Mouse (Mus musculus): Measurements from ENCODE around the gene Skida1. TPM values are rescaled to one million over a fixed set of nuclear protein-coding genes. Genes with fewer than 3 reads are reported as not detected.

Gene Skida1
- polyA plus RNA-seq, 1 experiment: 0.06 TPM

DNA sequence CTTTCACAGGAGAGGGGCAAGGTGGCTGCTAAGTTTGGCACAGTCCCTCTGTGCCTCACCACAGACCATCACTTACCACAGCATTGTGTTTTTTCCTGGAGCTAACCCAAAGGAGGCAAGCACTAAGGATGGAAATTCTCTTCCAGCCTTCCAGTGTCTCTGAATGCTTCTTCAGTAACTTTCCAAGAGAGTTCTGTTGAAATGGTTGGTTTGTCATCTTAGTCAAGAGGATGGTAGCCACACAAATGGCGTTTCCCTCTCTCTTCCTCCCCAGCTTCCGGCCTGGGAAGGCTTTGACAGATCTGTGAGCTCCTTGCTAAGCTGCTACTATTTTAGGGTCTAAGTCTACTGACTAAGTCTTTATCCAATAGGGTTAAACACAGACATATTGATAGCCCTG is 11.4 kb downstream of the Skida1 start, which contains the start of gene A930004D18Rik:
Gene A930004D18Rik, minus strand, starts transcription at position 247 of the 400 bp plus-strand sequence.
- H3K27ac ChIP-seq (ENCODE audit: control insufficient read depth, insufficient read depth, low read depth, low read length): no peak within 1 kb of the TSS

DNA sequence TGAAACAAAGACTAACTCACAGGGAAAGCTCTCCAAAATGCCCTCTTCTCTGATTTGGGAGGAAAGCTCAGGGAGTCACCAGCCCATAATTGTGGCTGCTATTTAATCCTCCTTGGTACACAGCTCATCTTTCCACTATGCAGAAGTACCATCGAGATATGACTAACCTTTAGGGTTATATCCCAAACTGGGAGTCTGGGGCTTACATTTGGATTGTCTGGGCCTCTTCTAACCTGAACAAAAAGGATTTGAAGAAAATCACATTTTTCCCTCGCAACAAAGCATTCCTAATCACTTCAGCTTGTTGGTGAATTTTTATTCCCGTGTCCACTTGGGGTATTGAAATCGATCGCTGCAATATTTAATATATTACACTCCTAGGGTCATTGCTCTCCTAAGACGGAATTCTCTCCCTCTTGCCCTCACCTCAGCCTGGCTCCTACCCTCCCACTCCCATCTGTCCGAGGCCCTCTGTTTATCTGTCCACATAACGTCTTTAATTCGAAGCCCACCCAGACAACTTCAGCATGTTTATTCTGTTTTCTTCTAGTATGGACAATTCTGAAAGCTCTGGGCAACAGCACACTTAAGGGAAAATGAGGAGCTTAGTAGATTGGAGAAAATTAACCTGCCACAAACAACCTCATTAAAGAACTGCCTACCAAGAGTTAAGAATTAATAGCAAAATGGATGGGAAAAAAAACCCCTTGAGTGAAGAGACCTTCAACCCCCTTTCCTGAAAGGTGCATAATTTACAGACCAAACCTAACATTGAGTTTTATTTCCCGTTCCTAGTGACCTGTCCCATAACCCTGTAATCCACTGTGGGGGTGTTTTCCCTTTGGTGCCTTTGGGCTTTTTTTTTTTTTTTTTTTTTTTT is 14.2 kb downstream of the Skida1 start:
- Histone ChIP-seq H3K27me3 (ENCODE audit: control insufficient read depth, insufficient read depth, low read length) (peaks cover 4% of the 10 kb centered on the region; the same call in 1 of the 2 replicates), H3K4me1 (ENCODE audit: control insufficient read depth, insufficient read depth, low read length) (peaks cover 12% of the 10 kb centered on the region), H3K36me3 (ENCODE audit: control insufficient read depth, insufficient read depth, low read length) (no peaks in the 10 kb centered on the region), H3K4me3 (ENCODE audit: control insufficient read depth, low read depth, low read length) (no peak overlapping the region), H3K27ac (ENCODE audit: control insufficient read depth, insufficient read depth, low read depth, low read length) (no peak overlapping the region)
- TF ChIP-seq CTCF (IDR thresholded peaks at IDR 0.05; ENCODE audit: control insufficient read depth, insufficient read depth, insufficient replicate concordance, low read depth, low read length) (no peak), POLR2A (IDR thresholded peaks at IDR 0.05; ENCODE audit: control insufficient read depth, low read depth, low read length) (no peak)

More for the DNA sequence above, 11.4 kb downstream of the Skida1 start, which contains the start of gene A930004D18Rik:
- H3K4me3 ChIP-seq (ENCODE audit: control insufficient read depth, low read depth, low read length): no peak within 1 kb of the TSS
- H3K27me3 ChIP-seq (ENCODE audit: control insufficient read depth, insufficient read depth, low read length): peaks cover 5% of the 10 kb centered on the region
- peaks cover 22% of the 10 kb centered on the region for H3K4me1 ChIP-seq (ENCODE audit: control insufficient read depth, insufficient read depth, low read length)
- no peaks in the 10 kb centered on the region for H3K36me3 ChIP-seq (ENCODE audit: control insufficient read depth, insufficient read depth, low read length)
- no peak for TF ChIP-seq CTCF (IDR thresholded peaks at IDR 0.05; ENCODE audit: control insufficient read depth, insufficient read depth, insufficient replicate concordance, low read depth, low read length)
- TF ChIP-seq POLR2A (IDR thresholded peaks at IDR 0.05; ENCODE audit: control insufficient read depth, low read depth, low read length): no peak

DNA sequence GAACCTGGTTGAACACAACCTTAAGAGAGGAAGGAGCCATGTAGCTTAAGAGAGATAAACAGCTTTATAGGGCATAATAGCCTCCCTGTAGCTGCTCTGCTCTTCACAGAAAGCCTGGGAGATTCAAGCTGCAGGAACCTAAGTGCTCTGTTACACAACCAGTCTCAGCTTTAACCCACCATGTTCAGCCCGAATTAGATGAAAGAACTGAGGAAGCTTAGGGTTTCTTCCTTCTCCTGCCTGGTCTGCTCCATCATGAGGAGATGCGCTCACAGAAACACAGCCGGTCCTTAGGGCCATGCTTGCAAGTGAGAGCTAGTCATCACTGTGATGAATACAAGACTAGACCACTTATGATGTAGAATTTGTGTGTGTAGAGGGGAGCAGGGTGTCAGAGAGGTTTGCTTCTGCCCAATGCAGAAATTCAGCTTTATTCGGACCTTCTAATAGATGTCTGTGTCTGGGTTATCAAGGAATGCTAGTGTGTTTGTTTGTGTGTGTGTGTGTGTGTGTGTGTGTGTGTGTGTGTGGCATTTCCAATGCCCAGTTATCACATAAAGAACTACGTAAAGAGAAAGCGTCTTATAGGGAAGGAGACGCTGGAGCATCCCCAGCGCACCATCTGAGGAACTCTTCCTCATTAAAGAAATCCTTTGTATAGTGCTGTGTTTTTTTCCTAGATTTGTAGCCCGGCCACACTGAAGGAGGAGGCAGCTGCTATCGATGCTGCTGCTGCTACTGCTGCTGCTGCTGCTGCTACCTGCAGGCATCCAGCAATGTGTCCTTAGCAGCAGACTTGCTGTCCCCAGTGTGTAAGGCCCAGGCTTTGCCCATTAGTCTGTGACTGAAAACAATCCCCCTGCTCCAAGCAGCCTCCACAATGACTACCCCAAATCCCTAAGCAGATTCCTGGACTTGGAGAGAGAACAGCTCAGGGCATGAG is 15.4 kb downstream of the Skida1 start:
- Histone ChIP-seq H3K27ac (ENCODE audit: control insufficient read depth, insufficient read depth, low read depth, low read length) (no peak overlapping the region), H3K4me3 (ENCODE audit: control insufficient read depth, low read depth, low read length) (no peak overlapping the region), H3K4me1 (ENCODE audit: control insufficient read depth, insufficient read depth, low read length) (peaks cover 11% of the 10 kb centered on the region)

DNA sequence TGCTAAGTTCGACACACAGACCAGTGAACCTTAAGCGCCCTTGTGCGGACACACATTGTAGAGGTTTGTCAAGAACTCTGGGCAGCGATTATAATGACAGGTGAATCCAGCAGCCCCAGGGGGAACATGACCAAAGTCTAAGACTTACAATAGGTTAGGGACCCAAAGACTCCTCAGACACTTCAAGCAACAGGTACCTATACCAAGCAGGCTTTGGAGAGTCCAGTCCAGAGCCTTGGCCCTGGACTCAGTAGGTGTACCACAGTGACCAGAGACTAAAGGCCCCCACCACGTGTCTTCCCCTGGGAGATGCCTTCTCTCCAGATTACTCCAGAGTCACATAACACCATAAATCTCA is 16.3 kb downstream of the Skida1 start:
- TF ChIP-seq CTCF (IDR thresholded peaks at IDR 0.05; ENCODE audit: control insufficient read depth, insufficient read depth, insufficient replicate concordance, low read depth, low read length) (no peak), POLR2A (IDR thresholded peaks at IDR 0.05; ENCODE audit: control insufficient read depth, low read depth, low read length) (no peak)
- Histone ChIP-seq H3K4me1 (ENCODE audit: control insufficient read depth, insufficient read depth, low read length) (peaks cover 13% of the 10 kb centered on the region), H3K27me3 (ENCODE audit: control insufficient read depth, insufficient read depth, low read length) (no peaks in the 10 kb centered on the region; the same call in 1 of the 2 replicates), H3K36me3 (ENCODE audit: control insufficient read depth, insufficient read depth, low read length) (no peaks in the 10 kb centered on the region), H3K4me3 (ENCODE audit: control insufficient read depth, low read depth, low read length) (no peak overlapping the region), H3K27ac (ENCODE audit: control insufficient read depth, insufficient read depth, low read depth, low read length) (no peak overlapping the region)

More for the DNA sequence above, 15.4 kb downstream of the Skida1 start:
- Histone ChIP-seq H3K36me3 (ENCODE audit: control insufficient read depth, insufficient read depth, low read length) (no peaks in the 10 kb centered on the region), H3K27me3 (ENCODE audit: control insufficient read depth, insufficient read depth, low read length) (no peaks in the 10 kb centered on the region; the same call in 1 of the 2 replicates)
- no peak for TF ChIP-seq POLR2A (IDR thresholded peaks at IDR 0.05; ENCODE audit: control insufficient read depth, low read depth, low read length)
- TF ChIP-seq CTCF (IDR thresholded peaks at IDR 0.05; ENCODE audit: control insufficient read depth, insufficient read depth, insufficient replicate concordance, low read depth, low read length): no peak

DNA sequence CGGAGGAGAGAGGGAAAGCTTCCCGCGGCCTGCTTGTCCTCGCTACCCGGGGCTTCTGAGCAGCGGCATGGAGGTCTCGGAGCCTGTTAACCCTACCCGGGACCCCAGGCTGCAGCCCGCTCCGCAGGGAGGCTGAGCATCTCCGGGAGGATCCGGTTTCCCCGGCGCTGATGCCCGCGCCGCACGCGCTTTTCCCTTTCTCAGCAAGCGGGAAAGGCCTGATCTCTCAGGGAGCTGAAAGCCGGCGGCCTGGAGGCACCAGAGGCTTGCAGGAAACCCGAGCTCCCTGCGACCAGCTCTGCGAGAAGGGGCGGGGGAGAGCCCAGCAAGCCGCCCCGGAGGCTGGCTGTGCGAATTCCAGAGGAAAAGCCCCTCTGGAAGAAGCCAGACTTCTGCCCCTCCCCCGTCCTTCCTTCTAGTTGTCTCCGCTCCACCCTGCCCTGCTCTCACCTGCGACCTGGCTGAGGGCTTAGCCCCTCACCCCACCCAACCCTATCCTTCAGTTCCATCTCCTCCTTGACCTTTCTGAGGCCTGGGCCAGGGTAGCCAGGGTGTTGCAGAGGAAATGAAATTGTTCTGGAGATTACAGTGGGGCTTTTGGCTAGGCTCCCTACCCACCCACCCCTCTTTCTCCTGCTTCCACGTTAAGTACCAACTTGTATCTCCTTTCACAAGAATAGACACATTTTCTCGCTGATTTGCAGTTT is 16.9 kb downstream of the Skida1 start:
- Histone ChIP-seq H3K36me3 (ENCODE audit: control insufficient read depth, insufficient read depth, low read length) (no peaks in the 10 kb centered on the region), H3K4me1 (ENCODE audit: control insufficient read depth, insufficient read depth, low read length) (peaks cover 13% of the 10 kb centered on the region), H3K27ac (ENCODE audit: control insufficient read depth, insufficient read depth, low read depth, low read length) (no peak overlapping the region), H3K4me3 (ENCODE audit: control insufficient read depth, low read depth, low read length) (peak overlapping the region; percentile 44), H3K27me3 (ENCODE audit: control insufficient read depth, insufficient read depth, low read length) (no peaks in the 10 kb centered on the region; the same call in 1 of the 2 replicates)
- no peak for TF ChIP-seq POLR2A (IDR thresholded peaks at IDR 0.05; ENCODE audit: control insufficient read depth, low read depth, low read length)
- no peak for TF ChIP-seq CTCF (IDR thresholded peaks at IDR 0.05; ENCODE audit: control insufficient read depth, insufficient read depth, insufficient replicate concordance, low read depth, low read length)

DNA sequence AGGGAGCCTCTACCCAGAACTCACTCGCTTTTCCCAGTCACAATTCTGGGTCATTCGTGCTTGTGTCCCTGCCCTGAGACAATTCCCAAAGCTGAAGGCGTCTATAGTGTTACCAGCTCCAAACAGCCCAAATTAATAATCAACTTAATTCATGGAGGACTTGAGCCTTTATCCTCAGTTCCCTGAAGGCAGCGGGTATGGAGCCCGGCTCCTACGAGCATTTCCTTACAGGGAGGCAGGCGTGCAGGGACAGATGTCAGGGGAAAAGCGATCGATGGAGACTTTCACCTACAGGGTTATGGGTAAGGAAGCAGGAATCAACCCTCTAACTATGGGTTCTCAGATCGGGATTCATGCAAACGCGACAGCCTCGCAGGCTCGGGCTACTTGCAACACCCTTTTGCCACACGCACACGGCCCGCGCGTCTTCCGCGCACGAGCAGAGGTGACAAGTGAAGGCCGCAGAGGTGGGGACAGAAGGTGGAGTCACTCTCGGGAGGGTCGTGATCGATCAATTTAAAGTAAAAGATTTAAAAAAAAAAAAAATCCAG is 17.5 kb downstream of the Skida1 start:
- TF ChIP-seq CTCF (IDR thresholded peaks at IDR 0.05; ENCODE audit: control insufficient read depth, insufficient read depth, insufficient replicate concordance, low read depth, low read length): no peak
- no peak for TF ChIP-seq POLR2A (IDR thresholded peaks at IDR 0.05; ENCODE audit: control insufficient read depth, low read depth, low read length)
- Histone ChIP-seq H3K27me3 (ENCODE audit: control insufficient read depth, insufficient read depth, low read length) (no peaks in the 10 kb centered on the region; the same call in 1 of the 2 replicates), H3K36me3 (ENCODE audit: control insufficient read depth, insufficient read depth, low read length) (no peaks in the 10 kb centered on the region), H3K4me1 (ENCODE audit: control insufficient read depth, insufficient read depth, low read length) (peaks cover 16% of the 10 kb centered on the region), H3K4me3 (ENCODE audit: control insufficient read depth, low read depth, low read length) (peak overlapping the region; percentile 41; the same call in 1 of the 2 replicates), H3K27ac (ENCODE audit: control insufficient read depth, insufficient read depth, low read depth, low read length) (no peak overlapping the region)
